Mouse (Mus musculus) mouse trophoblast stem cell (cell line): ENCODE results near the gene Cplx3.

ENCODE experiments used
- in situ Hi-C, 2 experiments: fragments of 300-500 bp; cut with MseI, MboI; formaldehyde crosslinking; loops; 2 replicates in 1 of 2; 3 replicates in 1 of 2; pipeline ENCODE4 v1.15.1; 2025

Cplx3 gene

DNA sequence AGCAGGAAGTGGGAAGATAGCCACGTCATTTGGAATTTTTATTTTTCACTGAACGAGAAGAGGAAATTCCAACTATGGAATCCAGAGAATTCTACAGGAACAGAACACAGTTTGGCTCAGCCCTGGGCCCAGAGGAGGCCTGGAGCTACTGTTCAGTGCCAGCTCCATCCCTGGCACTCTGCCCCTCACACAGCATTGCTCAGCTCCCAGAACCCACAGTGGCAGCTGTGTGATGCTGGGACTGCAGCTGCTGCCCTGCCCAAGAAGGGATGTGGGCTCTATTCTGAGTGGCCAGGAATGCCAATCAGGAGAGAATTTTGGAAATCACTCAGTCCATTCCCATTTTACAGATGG is 4.8 kb downstream of the Cplx3 start:
- in situ Hi-C loops, result no loop called here

DNA sequence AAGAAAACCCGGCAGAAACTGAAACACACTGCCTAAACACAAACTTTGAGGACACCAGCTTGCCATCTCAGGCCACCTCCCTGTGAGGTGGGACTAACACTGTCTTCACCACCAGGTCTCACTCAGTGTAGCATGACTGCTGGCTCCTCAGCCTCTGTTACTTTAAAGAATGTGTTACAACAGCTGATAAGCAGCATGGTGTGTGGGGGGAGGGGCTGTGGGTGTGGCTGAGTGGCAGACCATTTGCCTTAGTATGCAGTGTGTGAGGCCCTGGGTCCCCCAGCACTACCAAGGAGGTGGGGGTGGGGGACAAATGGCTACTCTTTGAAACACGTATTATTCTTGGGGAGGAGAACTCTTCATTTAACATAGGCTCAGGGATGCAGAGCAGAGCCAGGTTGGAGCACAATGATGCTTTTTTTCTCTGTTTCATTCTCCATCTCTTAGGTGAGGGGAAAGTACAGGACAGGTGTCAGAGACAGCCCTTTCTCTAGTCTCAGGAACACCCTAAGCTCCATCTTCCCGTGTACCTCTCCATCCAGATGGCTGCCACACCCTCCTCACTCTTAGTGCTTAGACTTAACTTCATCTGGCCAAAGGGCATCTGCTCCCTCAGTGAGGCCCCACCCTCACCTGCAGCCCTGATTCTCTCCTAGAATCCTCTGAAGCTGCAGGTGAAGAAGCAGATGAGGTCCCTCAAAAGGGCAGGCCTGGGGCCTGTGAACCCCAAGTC is 5.3 kb downstream of the Cplx3 start:
- in situ Hi-C loops, result no loop called here

DNA sequence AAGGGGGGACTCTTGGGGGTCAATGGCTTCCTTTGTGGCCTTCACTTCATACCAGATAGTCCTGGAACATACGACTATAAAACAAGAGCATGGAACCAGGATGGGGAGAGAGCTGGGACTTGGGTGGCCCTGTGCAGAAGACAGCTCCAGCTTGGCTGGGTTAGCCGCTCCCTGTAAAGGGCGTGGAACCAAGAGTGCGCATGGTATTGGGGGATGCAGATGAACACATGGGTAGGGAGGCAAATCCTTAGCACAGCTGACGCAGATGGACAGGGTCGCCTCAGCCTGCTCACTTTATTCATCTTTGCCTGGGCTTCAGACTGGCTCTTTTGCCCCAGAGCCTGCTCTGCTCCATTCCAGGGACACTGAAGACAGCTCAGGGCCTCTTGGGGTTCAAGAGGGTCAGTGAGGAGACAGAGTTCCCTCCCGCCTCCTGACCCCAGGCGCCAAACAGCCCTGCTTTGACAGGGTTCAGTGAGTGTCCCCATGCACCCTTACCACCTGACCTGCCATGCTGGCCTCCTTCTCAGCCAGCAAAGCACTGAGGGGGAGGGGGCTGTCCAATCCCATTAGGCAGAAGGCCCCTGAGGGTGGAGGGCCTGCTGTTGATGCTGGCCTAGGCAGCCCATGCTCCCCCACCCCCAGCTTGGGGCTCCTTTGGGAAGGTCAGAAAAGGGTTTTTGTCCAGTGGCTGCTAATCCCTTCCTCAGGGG is 7.1 kb downstream of the Cplx3 start:
- in situ Hi-C loops, result no loop called here

DNA sequence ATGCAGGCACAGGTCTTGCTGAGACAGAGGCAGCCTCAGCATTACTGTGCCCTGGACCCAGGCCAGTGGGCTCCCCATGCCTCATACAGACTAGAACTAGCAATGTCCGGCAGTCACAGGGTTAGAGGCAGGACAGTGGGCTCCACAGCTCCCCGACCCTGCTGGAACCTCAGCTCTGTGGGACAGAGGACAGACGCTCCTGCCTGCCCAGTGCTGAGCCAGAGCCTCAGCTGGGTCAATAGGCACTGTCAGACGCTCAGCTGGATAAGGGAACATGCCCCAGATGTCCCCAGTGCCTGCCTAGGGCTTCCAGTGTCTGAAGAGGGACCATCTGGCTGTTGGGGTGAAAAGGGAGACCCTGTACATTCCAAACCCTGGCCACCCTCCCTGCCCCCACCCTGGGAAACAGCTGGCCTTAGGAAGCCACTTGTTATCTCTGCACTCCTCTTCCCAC is 8.1 kb downstream of the Cplx3 start:
- in situ Hi-C loops, result no loop called here

DNA sequence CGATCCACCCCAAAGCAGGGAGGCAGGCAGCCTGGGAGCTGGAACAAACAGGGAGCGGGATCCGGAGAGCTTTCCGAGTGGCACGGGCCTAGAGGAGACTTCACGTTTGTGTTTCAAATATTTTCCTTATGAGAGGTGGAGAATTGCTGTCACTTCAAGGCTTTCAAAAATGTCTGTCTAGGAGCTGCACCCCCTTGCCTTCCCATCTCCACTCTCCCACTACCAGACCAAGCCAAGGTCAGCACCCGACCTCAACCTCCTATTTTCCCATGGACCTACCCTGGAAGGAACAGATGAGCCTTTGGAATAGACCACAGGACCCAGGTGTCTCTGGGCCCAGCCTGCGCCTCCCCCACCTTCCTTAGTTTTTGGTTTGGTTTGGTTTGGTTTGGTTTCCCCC is 8.8 kb downstream of the Cplx3 start:
- in situ Hi-C loops, result no loop called here

DNA sequence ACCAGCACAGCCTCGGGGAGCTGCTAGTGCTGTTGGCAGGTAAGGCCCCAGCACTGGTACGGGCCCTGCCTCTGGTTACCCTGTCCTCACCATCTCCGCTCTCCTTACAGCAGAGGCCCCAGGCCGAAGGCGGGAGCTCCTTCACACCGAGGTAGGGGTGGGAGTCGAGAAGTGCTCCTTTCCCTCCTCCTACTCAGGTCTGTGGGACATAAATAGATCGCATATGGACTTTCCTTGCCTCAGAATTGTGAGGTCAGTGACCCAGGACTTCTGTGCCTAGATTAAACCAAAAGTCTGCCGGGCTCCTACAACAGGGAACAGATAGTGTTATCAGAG is 11.9 kb downstream of the Cplx3 start:
- in situ Hi-C loops, result no loop called here

DNA sequence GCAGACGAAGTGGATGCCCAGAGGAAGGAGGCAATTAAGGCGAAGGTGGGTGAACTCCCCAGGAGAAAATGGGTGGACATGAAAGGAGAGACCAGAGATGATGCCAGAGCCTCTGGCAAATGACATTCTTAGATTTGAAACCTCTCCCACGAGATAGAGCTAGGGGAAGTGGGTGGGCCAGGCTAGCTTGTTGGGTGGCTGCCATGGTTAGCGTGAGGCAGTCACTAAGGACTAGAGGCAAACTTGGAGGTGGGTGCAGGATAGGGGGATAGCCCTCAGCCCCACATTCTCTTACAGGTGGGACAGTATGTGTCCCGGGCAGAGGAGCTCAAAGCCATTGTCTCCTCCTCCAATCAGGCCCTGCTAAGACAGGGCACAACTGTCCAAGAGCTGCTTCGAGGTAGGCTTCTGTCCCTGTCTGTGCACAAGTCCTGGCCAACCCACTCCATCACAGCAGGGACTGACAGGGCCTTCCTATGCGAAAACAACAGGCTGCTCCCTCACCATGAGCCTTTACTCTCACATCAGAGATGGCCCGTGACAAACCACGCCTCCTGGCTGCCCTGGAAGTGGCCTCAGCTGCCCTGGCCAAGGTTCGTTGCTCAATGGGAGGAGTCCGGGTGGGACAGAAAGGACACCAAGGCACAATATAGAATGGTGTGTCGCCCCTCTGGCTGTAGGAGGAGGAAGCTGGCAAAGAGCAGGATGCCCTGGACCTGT is 12.5 kb downstream of the Cplx3 start:
- in situ Hi-C loops, result no loop called here

DNA sequence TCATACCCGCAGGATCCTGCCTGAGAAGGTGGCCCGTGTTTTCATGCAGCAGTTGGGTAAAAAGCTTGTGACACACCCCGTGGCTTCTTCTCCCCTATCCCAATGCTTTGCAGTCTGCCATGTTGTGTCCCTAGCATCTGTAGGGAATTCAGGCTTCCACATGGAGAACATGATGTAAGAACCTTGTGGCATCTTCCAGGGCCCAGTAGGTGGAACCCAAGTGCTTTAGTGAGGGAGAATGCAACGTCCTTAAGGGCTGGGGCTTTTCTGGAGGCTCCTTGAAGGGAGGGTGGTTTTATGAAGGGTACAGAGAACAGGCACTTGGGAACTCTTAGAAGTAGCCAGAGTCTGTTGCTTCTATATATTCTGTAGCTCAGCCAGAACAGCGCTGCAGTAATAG is 15.4 kb downstream of the Cplx3 start:
- in situ Hi-C loops, result no loop called here

DNA sequence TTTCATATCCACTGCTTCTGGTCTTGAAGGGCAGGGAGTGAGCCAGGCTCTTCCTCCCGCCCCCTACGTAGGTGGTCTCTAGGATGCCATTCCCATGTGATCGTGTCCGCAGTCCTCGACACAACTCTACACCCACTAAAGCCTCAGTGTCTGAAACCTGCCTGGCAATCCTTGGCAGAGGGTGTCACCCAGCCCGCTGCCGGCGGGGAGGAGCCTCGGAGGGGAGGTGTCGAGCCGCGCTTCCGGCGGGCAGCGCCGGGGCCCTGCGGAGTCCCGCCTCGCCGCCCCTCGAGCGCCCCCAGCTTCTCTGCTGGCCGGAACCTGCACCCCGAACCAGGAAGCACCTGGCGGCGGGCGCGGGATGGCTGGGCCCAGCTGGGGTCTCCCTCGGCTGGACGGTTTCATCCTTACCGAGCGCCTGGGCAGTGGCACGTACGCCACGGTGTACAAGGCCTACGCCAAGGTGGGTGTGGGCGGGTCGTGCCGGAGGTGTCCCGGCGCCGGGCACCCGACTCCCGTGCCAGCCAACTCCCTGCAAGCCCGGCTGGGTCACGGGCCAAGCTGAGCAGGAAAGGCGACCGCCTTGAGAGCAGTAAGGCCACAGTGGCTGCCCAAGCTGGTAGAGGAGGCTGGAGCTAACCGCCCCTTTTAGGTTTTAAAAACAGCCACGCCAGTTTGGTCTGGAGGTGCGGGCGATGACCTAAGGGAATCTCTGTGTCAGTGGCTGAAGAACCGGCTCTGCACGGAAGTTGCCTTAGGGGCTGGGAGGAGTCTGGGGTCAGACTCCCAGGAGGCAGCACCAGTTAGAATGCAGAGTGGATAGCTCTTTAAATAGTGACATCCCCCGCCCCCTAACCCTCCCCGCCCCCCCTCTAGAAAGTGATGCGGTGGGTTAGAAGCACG is 16.6 kb downstream of the Cplx3 start, which contains the start of gene Ulk3:
TSS of gene Ulk3 (plus strand) at position 229 of the 903 bp plus-strand sequence.
- in situ Hi-C loops, result no loop called here

DNA sequence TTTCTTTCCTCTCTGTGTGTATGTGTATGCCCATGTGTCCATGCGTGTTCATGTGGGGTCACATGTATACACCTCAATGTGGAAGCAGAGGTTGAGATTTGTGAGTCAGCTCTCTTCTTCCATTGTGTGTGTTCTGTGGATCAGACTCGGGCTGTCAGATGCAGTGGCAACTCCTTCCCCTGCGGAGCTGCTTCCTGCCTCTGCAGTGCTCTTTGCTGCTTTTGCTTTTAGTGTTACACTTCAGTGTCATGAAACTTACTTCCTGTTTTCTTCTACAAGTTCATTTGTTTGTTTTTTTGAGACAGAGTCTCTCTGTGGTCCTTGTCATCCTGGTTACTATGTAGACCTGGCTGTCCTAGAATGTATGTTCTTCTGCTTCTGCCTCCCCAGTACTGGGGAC is 21.1 kb downstream of the Cplx3 start:
- in situ Hi-C loops, result no loop called here

DNA sequence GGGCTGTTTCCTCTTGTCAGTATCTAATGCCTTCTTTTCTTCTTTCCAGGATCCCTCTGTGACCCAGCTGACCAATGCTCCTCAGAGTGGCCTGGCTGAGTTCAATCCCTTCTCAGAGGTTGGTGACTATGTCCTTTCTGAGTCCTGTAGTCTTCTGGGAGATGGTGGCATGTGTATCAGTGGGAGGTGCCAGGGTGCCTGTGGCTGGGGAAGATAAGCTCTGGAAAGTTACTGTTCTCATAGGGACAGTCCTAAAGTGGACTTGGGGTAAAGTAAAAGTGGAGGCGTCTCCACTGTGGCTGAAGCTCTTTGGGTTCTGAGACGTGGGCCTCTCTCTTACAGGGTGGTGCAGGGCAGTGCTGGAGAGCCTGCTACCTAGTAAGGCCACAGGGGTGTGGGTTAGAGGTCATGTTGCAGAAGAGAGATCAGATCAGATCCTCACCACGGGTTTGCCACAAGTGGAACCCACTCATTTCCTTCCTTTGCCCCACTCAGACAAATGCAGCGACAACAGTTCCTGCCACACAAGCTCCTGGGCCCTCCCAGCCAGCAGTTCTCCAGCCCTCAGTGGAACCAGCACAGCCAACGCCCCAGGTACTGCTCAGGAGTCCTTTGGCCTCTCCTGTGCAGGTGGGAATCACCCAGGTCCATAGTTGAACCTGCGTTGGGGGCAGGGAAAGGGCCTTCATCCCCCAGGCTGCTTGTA is 28.8 kb downstream of the Cplx3 start:
- in situ Hi-C loops, result no loop called here

DNA sequence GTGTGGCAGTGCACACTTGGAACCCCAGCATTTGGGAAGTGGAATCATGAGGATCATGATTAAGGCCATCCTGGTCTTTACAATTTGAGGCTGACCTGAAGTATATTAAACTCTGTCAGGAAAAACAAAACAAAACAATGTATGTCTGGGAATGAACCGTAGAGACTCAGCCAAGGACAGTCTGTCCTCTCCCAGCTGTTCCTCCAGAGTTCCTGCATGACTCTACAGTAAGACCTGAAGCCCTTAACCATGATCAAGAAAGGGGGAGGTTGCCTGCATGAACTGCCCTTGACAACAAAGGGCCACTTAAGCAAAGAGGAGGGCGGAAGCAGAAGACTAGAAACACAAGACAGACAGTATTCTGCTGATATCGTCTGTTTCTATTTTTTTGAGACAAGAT is 30.5 kb downstream of the Cplx3 start:
- in situ Hi-C loops, result no loop called here

DNA sequence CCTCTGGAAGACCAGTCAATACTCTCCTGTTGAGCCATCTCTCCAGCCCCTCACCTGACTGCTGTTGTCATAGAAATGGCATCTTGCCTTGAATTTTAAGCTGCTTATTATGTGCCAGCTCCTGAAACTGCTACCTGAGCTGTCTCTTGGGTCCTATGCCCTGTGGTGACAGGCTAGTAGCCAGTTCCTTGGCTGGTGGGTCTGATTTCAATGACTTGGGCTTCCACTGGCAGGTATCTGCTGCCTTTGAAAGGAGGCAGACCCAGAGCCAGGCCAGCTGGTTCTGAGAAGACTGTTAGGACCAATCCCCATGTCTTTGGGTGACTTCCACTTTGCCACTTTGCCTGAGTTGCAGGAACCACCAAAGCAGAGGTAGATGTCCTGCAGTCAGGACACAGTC is 31.7 kb downstream of the Cplx3 start:
- in situ Hi-C loops, result no loop called here

DNA sequence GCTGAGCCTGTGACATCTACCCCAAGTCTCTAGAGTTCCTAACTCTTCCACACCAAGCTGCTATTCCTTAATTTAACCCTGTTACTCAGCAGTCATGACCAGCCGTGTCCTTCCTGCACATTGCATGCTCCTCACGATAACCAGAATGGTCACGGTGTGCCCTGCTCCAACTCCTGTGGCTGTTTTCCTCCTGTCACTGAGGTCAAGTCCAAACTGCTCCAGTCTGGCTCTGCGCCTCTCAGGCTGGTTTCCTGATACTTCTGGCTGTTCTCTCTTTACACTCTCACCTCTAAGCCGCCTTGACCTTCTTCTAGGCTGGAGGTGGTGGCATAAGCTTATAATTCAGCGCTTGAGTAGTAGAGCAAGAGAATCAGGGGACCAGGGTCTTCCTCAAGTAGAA is 37.6 kb downstream of the Cplx3 start:
- in situ Hi-C loops, result no loop called here

DNA sequence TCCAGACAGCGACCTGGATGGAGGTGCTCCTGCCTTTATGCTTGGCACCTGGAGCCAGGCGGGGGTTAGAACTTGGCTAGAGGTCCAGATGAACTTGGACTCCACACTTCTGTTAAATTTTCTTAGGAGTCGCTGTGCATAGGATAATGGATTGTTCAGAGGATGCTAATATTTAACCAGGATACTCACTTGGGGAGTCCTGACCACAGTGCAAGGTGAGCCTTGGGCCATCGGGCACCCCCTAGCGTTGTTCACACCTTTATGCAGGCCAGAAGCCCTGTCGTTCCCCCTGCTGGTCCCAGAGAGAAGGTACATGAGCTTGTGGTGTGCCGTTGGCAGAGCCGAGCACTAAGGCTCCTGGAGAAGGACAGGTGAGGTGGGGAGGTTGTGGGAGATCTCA is 39.2 kb downstream of the Cplx3 start:
- in situ Hi-C loops, result no loop called here

DNA sequence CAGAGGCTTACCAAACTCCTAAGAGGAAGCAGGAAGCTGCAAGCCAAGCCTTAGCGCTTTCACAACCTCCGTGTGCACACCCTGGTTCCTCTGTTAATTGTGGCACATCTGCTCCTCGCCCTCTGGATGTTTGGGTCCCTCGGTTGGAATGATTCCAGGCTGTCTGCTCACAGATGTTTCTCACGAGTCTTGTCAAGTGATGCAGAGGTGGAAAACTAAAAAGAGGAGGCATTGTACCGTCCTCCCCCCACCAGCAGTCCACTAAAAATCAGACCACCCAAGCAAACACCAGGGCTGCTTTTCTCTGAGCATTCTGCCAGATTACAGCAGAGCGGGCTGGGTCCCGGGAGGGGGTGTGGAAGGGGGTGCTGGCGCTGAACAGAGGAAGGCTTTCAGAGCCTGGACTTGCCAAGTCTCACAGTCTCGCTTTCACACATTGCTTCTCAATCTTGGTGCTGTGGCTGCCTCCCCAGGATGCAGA is 40.3 kb downstream of the Cplx3 start:
- in situ Hi-C loops, result no loop called here

DNA sequence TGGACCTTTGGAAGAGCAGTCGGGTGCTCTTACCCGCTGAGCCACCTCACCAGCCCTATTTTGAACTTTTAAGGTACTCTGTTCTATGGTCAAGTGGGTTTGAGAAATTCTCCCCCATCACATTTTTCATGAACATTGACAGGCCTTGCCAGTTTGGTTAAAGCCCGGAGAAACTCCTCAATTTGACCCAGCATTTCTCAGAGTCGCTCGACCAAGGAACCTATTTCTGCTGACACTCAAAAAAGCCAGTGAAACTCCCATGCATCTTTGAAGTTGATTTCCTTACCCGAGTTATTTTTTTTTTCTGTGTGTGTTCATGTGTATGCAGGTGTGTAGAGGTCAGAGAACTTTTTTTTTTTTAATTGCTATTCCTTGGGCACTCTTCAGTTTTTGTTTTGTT is 41.5 kb downstream of the Cplx3 start:
- in situ Hi-C loops, result no loop called here

DNA sequence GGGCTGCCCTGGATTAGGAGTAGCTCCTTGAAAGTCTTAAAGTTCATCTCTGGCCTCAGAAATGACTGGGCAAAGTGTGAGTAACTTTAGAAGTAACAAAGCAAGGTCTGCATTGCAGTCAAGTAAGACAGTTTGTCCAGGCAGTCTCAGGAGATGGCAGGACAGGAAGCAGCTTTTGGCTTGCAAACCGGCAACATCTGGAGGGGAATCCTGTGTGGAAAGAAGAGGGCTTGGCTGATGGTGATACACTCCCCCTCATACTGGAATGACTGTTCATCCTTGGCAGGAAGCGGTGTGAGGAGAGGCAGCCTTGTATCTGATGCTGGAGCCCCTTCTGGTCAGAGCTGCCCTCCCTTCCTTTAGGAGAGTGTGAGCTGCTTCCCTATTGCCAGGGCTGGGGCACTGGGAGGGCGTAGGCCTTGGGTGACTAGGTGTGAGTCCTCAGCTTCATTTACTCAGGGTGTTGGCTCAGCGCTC is 43.1 kb downstream of the Cplx3 start:
- in situ Hi-C loops, result no loop called here

DNA sequence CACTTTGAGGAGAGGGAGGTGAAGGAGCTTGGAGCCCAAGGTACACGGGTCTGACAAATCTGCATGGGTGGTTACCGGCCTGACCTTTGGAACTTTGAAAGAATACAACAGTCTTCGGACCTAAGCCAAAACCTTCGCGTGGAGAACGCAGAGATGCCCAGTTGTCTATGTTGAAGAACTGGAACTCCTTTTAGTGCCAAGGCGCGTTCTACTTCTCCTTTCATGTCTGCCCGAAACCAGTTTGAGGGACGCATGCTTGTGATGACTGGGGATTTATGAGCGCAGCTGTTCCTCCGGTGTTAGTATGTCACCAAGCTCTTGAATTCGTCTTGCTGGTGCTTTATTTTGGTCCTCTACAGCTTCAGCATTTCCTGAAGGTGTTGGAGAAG is 44.4 kb downstream of the Cplx3 start:
- in situ Hi-C loops, result no loop called here

DNA sequence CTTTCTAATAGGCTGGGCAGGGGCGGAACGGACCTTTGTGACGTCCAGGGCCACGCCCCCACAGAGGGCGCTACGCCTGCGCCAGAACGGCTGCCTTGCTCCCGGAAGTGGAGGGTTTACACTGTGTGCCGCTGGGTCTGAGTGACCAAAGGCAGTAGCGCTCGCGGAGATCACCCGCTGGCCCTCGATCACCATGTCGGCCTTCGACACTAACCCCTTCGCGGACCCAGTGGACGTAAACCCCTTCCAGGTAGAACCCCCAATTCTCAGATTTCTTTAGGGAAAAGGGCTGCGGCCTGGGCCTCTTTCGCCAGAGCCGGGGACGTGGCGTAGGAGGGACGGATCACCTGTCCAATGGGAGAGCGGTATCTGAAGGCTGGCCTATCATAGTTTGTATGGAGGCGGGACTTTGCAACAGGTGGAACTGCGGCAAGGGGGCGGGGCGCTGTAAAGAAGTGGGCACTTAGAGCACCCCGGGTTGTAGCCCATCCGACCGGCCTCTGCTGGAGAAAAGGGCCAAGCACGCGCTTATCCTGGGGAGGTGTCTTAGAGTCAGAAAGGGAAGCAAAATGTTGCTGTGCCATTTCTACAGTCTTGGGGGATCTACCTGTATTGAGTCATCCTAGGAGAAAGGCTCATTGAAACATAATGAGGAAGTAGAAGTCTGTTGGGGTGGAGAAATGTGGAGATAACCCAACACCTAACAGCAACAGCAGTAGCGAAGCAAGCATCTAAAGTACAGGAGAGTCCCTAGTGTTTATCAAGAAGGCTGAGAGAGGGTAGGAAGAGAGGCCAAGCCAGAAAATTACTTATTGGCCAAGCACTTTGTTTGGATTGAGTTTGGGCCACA is 45.0 kb downstream of the Cplx3 start, which contains the start of gene Scamp2:
TSS of gene Scamp2 (plus strand) at position 83 of the 850 bp plus-strand sequence.
- in situ Hi-C loops, result no loop called here
